Mouse (Mus musculus): Measurements from ENCODE around the gene Olfr1356. TPM values are rescaled to one million over a fixed set of nuclear protein-coding genes. Genes with fewer than 3 reads are reported as not detected.

Gene Olfr1356
- not detected in 2 replicates for polyA plus RNA-seq (2015; fragmentation: Nextera tagmentation; extraction: Ambion mirVana)

GRCm38 (mm10) chr10:78852066-78852465 is at the start of gene Olfr1356:
TSS of gene Olfr1356 (minus strand) at chr10:78852166.

GRCm38 (mm10) chr10:78875240-78875639 is 23.3 kb upstream of the Olfr1356 start, which contains the start of gene Olfr1355:
TSS of gene Olfr1355 (plus strand) at chr10:78875540.

Other genes with a start within 250 kb of the Olfr1356 start
- not detected in 2 replicates for gene Olfr1357, start 234.1 kb downstream of the Olfr1356 start, polyA plus RNA-seq (2015; fragmentation: Nextera tagmentation; extraction: Ambion mirVana)
- gene Casp14, start 133.9 kb downstream of the Olfr1356 start, polyA plus RNA-seq (2015; fragmentation: Nextera tagmentation; extraction: Ambion mirVana), result 8.4 TPM in 1 of 2 replicates, not detected in the other
- gene Ccdc105, start 99.1 kb downstream of the Olfr1356 start, polyA plus RNA-seq (2015; fragmentation: Nextera tagmentation; extraction: Ambion mirVana), result not detected in 2 replicates
- gene Slc1a6, start 71.7 kb downstream of the Olfr1356 start, polyA plus RNA-seq (2015; fragmentation: Nextera tagmentation; extraction: Ambion mirVana), result 0.24 and 0.53 TPM in 2 replicates
- gene Olfr1355, start 23.4 kb upstream of the Olfr1356 start, polyA plus RNA-seq (2015; fragmentation: Nextera tagmentation; extraction: Ambion mirVana), result not detected in 2 replicates
- gene Olfr1354, start 61.0 kb upstream of the Olfr1356 start, polyA plus RNA-seq (2015; fragmentation: Nextera tagmentation; extraction: Ambion mirVana), result not detected in 2 replicates
- gene Olfr8, start 98.5 kb upstream of the Olfr1356 start, polyA plus RNA-seq (2015; fragmentation: Nextera tagmentation; extraction: Ambion mirVana), result not detected in 2 replicates
- gene Olfr1353, start 111.1 kb upstream of the Olfr1356 start, polyA plus RNA-seq (2015; fragmentation: Nextera tagmentation; extraction: Ambion mirVana), result not detected in 2 replicates
- gene Olfr1352, start 128.9 kb upstream of the Olfr1356 start, polyA plus RNA-seq (2015; fragmentation: Nextera tagmentation; extraction: Ambion mirVana), result not detected in 2 replicates
- not detected in 2 replicates for gene Olfr1351, start 160.3 kb upstream of the Olfr1356 start, polyA plus RNA-seq (2015; fragmentation: Nextera tagmentation; extraction: Ambion mirVana)
- gene Olfr57, start 176.6 kb upstream of the Olfr1356 start, polyA plus RNA-seq (2015; fragmentation: Nextera tagmentation; extraction: Ambion mirVana), result not detected in 2 replicates
- 11.1 and 11.4 TPM in 2 replicates for gene 2610008E11Rik, start 245.4 kb upstream of the Olfr1356 start, polyA plus RNA-seq (2015; fragmentation: Nextera tagmentation; extraction: Ambion mirVana)